Mouse (Mus musculus): ENCODE data around the gene Gm47995. TPM values are rescaled to one million over a fixed set of nuclear protein-coding genes. Genes with fewer than 3 reads are reported as not detected.

Gm47995 gene
- polyA plus RNA-seq, 1 experiment from 2014 or later: 0.29 TPM

DNA sequence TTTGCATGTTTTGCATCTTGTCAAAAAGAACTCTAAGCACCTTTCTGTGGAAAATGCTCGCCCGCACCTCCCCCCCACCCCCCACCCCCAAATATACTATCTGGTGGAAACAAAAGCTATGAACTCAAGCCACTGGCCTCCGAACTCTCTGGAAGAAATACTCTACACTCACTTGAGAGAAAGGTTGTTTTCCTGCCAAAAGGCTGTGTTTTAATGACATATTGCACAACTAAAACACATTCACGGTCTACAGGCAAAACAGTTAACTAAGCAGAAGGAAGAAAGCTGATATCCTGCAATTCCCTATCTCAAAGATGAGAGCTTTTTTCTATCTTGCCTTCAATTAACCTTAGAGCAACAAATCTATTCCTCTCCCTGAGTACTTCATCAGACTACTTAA, 45.1 kb downstream of the Gm47995 start:
- no peaks in the 10 kb centered on the region for H3K27me3 ChIP-seq (ENCODE audit: insufficient read depth, low read length)
- no peaks in the 10 kb centered on the region for H3K4me1 ChIP-seq (replicated peaks; ENCODE audit: insufficient read depth, low read length)
- DNase-seq (ENCODE audit: low spot score) (no peak), ATAC-seq (replicated peaks; ENCODE audit: low FRiP score, low read depth) (no peak)
- no peaks in the 10 kb centered on the region for H3K9me3 ChIP-seq (replicated peaks; ENCODE audit: low read length)
- no peak overlapping the region for H3K4me3 ChIP-seq (replicated peaks; ENCODE audit: low read depth, low read length)
- WGBS: 69% methylated on average over 4 of the region's 4 CpGs
- no peaks in the 10 kb centered on the region for H3K36me3 ChIP-seq (ENCODE audit: insufficient read depth, low read length)
- no peak overlapping the region for H3K9ac ChIP-seq (ENCODE audit: low read depth, low read length)
- no peak overlapping the region for H3K27ac ChIP-seq
- no peak for TF ChIP-seq CTCF (IDR thresholded peaks at IDR 0.05; ENCODE audit: low read depth)
- H3K4me2 ChIP-seq (ENCODE audit: low read length): no peak overlapping the region

DNA sequence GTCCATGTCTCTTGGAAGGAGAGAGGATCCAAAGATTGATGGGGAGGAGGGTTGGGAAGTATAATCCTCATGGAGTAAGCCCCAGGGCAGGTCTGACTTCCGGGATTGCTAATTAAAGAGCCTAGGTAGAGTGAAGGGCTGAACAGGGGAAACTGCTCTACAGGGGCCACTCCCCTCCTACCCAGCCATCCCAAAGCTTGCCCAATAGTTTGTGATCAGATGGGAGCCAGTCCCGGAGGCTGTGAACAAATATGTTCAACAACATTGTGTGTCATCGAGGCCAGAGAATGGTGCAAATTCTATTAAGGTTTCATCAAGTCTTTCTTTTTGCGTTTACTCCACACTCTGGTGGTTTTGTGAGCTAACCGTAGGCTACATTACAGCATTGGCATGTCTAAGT, 45.8 kb downstream of the Gm47995 start:
- WGBS: 93% methylated on average over 5 of the region's 5 CpGs
- no peak overlapping the region for H3K27ac ChIP-seq
- H3K27me3 ChIP-seq (ENCODE audit: insufficient read depth, low read length): no peaks in the 10 kb centered on the region
- no peaks in the 10 kb centered on the region for H3K36me3 ChIP-seq (ENCODE audit: insufficient read depth, low read length)
- H3K4me2 ChIP-seq (ENCODE audit: low read length): no peak overlapping the region
- H3K9me3 ChIP-seq (replicated peaks; ENCODE audit: low read length): no peaks in the 10 kb centered on the region
- ATAC-seq (replicated peaks; ENCODE audit: low FRiP score, low read depth) (no peak), DNase-seq (ENCODE audit: low spot score) (no peak)
- H3K9ac ChIP-seq (ENCODE audit: low read depth, low read length): no peak overlapping the region
- no peak for TF ChIP-seq CTCF (IDR thresholded peaks at IDR 0.05; ENCODE audit: low read depth)
- no peaks in the 10 kb centered on the region for H3K4me1 ChIP-seq (replicated peaks; ENCODE audit: insufficient read depth, low read length)
- no peak overlapping the region for H3K4me3 ChIP-seq (replicated peaks; ENCODE audit: low read depth, low read length)

DNA sequence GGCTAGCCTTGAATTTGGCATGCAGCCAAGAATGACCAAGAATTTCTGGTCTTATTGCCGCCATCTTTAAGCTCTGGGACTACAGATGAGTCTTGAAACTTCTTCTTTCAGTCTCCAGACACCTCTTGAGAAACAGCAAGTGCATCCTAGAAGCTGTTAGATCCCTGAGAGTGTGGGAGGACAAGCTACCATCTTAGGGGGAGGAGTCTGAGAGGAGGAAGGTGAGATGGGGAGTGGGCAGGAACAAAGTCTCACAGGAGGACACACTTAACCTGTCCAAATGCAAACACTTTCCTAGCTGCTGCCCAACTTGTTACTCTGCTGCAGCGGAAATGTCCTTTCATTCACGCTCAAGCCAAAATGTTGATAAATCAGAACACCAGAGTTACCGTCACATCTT, 46.5 kb downstream of the Gm47995 start:
- Histone ChIP-seq H3K27me3 (ENCODE audit: insufficient read depth, low read length) (no peaks in the 10 kb centered on the region), H3K36me3 (ENCODE audit: insufficient read depth, low read length) (no peaks in the 10 kb centered on the region), H3K4me2 (ENCODE audit: low read length) (no peak overlapping the region), H3K9me3 (replicated peaks; ENCODE audit: low read length) (no peaks in the 10 kb centered on the region), H3K4me1 (replicated peaks; ENCODE audit: insufficient read depth, low read length) (no peaks in the 10 kb centered on the region), H3K4me3 (replicated peaks; ENCODE audit: low read depth, low read length) (no peak overlapping the region), H3K27ac (no peak overlapping the region), H3K9ac (ENCODE audit: low read depth, low read length) (no peak overlapping the region)
- DNase-seq (ENCODE audit: low spot score) (no peak), ATAC-seq (replicated peaks; ENCODE audit: low FRiP score, low read depth) (no peak)
- 84% methylated on average over 4 of the region's 4 CpGs for WGBS
- TF ChIP-seq CTCF (IDR thresholded peaks at IDR 0.05; ENCODE audit: low read depth): no peak

DNA sequence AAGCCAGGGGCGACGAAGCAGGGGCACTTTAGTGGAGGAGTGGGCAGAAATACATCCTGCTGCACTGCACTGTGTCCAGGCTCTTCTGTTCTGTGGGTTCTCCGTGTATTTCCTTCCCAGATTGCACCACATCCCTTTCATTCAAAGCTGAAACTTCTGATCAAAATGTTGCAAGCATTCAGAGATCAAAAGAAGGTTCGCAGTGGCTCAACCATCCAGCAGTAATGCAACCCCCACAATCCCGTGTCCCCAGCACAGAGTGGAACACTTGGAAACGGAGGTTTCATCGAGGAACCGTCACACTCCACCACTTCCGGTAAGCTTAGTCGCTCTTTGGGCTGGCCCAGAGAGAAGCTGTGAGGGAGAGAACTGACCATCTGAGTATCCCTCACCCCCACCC, 46.9 kb downstream of the Gm47995 start:
- no peak overlapping the region for H3K4me3 ChIP-seq (replicated peaks; ENCODE audit: low read depth, low read length)
- 64% methylated on average over 10 of the region's 10 CpGs for WGBS
- no peak overlapping the region for H3K27ac ChIP-seq
- H3K9me3 ChIP-seq (replicated peaks; ENCODE audit: low read length): no peaks in the 10 kb centered on the region
- no peak overlapping the region for H3K4me2 ChIP-seq (ENCODE audit: low read length)
- DNase-seq (ENCODE audit: low spot score): no peak
- TF ChIP-seq CTCF (IDR thresholded peaks at IDR 0.05; ENCODE audit: low read depth): no peak
- ATAC-seq (replicated peaks; ENCODE audit: low FRiP score, low read depth): no peak
- H3K4me1 ChIP-seq (replicated peaks; ENCODE audit: insufficient read depth, low read length): no peaks in the 10 kb centered on the region
- no peak overlapping the region for H3K9ac ChIP-seq (ENCODE audit: low read depth, low read length)
- H3K27me3 ChIP-seq (ENCODE audit: insufficient read depth, low read length): no peaks in the 10 kb centered on the region
- H3K36me3 ChIP-seq (ENCODE audit: insufficient read depth, low read length): no peaks in the 10 kb centered on the region

DNA sequence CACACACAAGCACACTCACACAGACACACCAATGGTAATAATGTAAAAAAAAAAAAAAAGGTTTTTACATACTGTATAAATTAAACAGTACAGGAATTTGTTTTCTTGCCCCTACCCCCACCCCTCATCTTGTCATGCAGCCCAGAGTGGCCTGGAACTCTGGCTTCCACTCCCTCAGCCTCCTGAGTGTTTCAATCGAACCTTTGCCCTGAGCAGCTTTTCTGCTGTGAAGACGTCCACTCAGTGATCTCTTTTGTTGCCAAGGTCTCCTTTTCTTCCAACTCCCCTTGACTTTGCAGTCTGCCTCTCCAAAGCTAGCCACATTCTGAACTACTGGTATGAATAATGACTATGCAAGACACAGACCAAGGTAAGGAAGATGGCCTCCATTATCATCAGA, 47.6 kb downstream of the Gm47995 start:
- Histone ChIP-seq H3K36me3 (ENCODE audit: insufficient read depth, low read length) (no peaks in the 10 kb centered on the region), H3K27me3 (ENCODE audit: insufficient read depth, low read length) (no peaks in the 10 kb centered on the region), H3K4me2 (ENCODE audit: low read length) (no peak overlapping the region), H3K9ac (ENCODE audit: low read depth, low read length) (no peak overlapping the region), H3K27ac (no peak overlapping the region), H3K9me3 (replicated peaks; ENCODE audit: low read length) (no peaks in the 10 kb centered on the region), H3K4me3 (replicated peaks; ENCODE audit: low read depth, low read length) (no peak overlapping the region), H3K4me1 (replicated peaks; ENCODE audit: insufficient read depth, low read length) (peaks cover 4% of the 10 kb centered on the region; the same call in 1 of the 2 replicates)
- TF ChIP-seq CTCF (IDR thresholded peaks at IDR 0.05; ENCODE audit: low read depth): no peak
- WGBS: 52% methylated on average over 2 of the region's 2 CpGs
- no peak for DNase-seq (ENCODE audit: low spot score)
- no peak for ATAC-seq (replicated peaks; ENCODE audit: low FRiP score, low read depth)

Other genes with a start within 250 kb of the Gm47995 start
- gene Hmcn1, start 205.0 kb upstream of the Gm47995 start, polyA plus RNA-seq (2015; fragmentation: Nextera tagmentation; extraction: Ambion mirVana): 27.8 and 31.6 TPM in 2 replicates
- gene Gm47985, start 15.9 kb upstream of the Gm47995 start, polyA plus RNA-seq (2015; fragmentation: Nextera tagmentation; extraction: Ambion mirVana): 0.46 and 0.56 TPM in 2 replicates
- 0.61 and 0.80 TPM in 2 replicates for gene Gm8947, start 6.1 kb upstream of the Gm47995 start, polyA plus RNA-seq (2015; fragmentation: Nextera tagmentation; extraction: Ambion mirVana)
- gene 3110040M04Rik, start 5.7 kb downstream of the Gm47995 start, polyA plus RNA-seq (2015; fragmentation: Nextera tagmentation; extraction: Ambion mirVana): 0.92 and 1.1 TPM in 2 replicates
- gene Gm47996, start 11.7 kb downstream of the Gm47995 start, polyA plus RNA-seq (2015; fragmentation: Nextera tagmentation; extraction: Ambion mirVana): 0.28 and 0.41 TPM in 2 replicates
- gene Ivns1abp, start 146.0 kb downstream of the Gm47995 start, polyA plus RNA-seq (2015; fragmentation: Nextera tagmentation; extraction: Ambion mirVana): 432 and 474 TPM in 2 replicates
- 33.2 and 34.2 TPM in 2 replicates for gene Swt1, start 230.0 kb downstream of the Gm47995 start, polyA plus RNA-seq (2015; fragmentation: Nextera tagmentation; extraction: Ambion mirVana)
- 27.9 and 29.6 TPM in 2 replicates for gene Trmt1l, start 230.1 kb downstream of the Gm47995 start, polyA plus RNA-seq (2015; fragmentation: Nextera tagmentation; extraction: Ambion mirVana)

All from kidney, postnatal 0 days (tissue).